Mouse (Mus musculus): ENCODE results near the gene Gucy2g. TPM values are rescaled to one million over a fixed set of nuclear protein-coding genes. Genes with fewer than 3 reads are reported as not detected.

Gene Gucy2g
- not detected in 2 replicates for total RNA-seq (2014; rRNA removed)
- not detected in 2 replicates for polyA plus RNA-seq (2015; fragmentation: Nextera tagmentation; extraction: Ambion mirVana)

- no peak within 1 kb of the TSS for H3K27ac ChIP-seq (ENCODE audit: low read depth, low read length)
- H3K4me2 ChIP-seq (ENCODE audit: low read depth, low read length, poor library complexity, severe bottlenecking) = no peak within 1 kb of the TSS
- no peaks in the 10 kb centered on the region for H3K9me3 ChIP-seq (ENCODE audit: low read length)
- H3K36me3 ChIP-seq (ENCODE audit: insufficient read depth, low read length) = no peaks in the 10 kb centered on the region
- WGBS = 74% methylated on average over 6 of the region's 6 CpGs
- H3K27me3 ChIP-seq (ENCODE audit: insufficient read depth, low read length) = no peaks in the 10 kb centered on the region
- H3K9ac ChIP-seq (replicated peaks; ENCODE audit: low read length, poor library complexity, severe bottlenecking) = no peak within 1 kb of the TSS
- DNase-seq (ENCODE audit: low spot score) (no peak), ATAC-seq (ENCODE audit: low FRiP score) (no peak)
- H3K4me3 ChIP-seq (ENCODE audit: low read depth, low read length) = no peak within 1 kb of the TSS
- TF ChIP-seq CTCF (IDR thresholded peaks at IDR 0.05) = no peak
- no peaks in the 10 kb centered on the region for H3K4me1 ChIP-seq (ENCODE audit: insufficient read depth, low read length)
Observed at GRCm38 (mm10) chr19:55241186-55241645, at the start of gene Gucy2g. TSS of gene Gucy2g (minus strand) at chr19:55241236.

GRCm38 (mm10) chr19:55288974-55289373 lies 47.9 kb upstream of the Gucy2g start:
- Histone ChIP-seq H3K9me3 (ENCODE audit: low read length) (no peaks in the 10 kb centered on the region), H3K27ac (ENCODE audit: low read depth, low read length) (no peak overlapping the region), H3K36me3 (ENCODE audit: insufficient read depth, low read length) (peaks cover 11% of the 10 kb centered on the region), H3K4me3 (ENCODE audit: low read depth, low read length) (no peak overlapping the region), H3K27me3 (ENCODE audit: insufficient read depth, low read length) (no peaks in the 10 kb centered on the region), H3K4me1 (ENCODE audit: insufficient read depth, low read length) (no peaks in the 10 kb centered on the region), H3K4me2 (ENCODE audit: low read depth, low read length, poor library complexity, severe bottlenecking) (no peak overlapping the region), H3K9ac (replicated peaks; ENCODE audit: low read length, poor library complexity, severe bottlenecking) (no peak overlapping the region)
- DNase-seq (ENCODE audit: low spot score) = no peak
- no peak for TF ChIP-seq CTCF (IDR thresholded peaks at IDR 0.05)
- ATAC-seq (ENCODE audit: low FRiP score) = no peak

GRCm38 (mm10) chr19:55286034-55286433 lies 45.0 kb upstream of the Gucy2g start:
- DNase-seq (ENCODE audit: low spot score) (no peak), ATAC-seq (ENCODE audit: low FRiP score) (no peak)
- peaks cover 6% of the 10 kb centered on the region; the same call in 1 of the 2 replicates for H3K36me3 ChIP-seq (ENCODE audit: insufficient read depth, low read length)
- H3K4me3 ChIP-seq (ENCODE audit: low read depth, low read length) = no peak overlapping the region
- WGBS = 85% methylated on average over 4 of the region's 4 CpGs
- no peak overlapping the region for H3K9ac ChIP-seq (replicated peaks; ENCODE audit: low read length, poor library complexity, severe bottlenecking)
- no peak for TF ChIP-seq CTCF (IDR thresholded peaks at IDR 0.05)
- H3K4me2 ChIP-seq (ENCODE audit: low read depth, low read length, poor library complexity, severe bottlenecking) = no peak overlapping the region
- H3K9me3 ChIP-seq (ENCODE audit: low read length) = no peaks in the 10 kb centered on the region
- no peaks in the 10 kb centered on the region for H3K4me1 ChIP-seq (ENCODE audit: insufficient read depth, low read length)
- no peaks in the 10 kb centered on the region for H3K27me3 ChIP-seq (ENCODE audit: insufficient read depth, low read length)
- no peak overlapping the region for H3K27ac ChIP-seq (ENCODE audit: low read depth, low read length)

GRCm38 (mm10) chr19:55284093-55284492 lies 43.1 kb upstream of the Gucy2g start:
- H3K27ac ChIP-seq (ENCODE audit: low read depth, low read length) = no peak overlapping the region
- no peak overlapping the region for H3K4me2 ChIP-seq (ENCODE audit: low read depth, low read length, poor library complexity, severe bottlenecking)
- no peaks in the 10 kb centered on the region for H3K27me3 ChIP-seq (ENCODE audit: insufficient read depth, low read length)
- H3K4me1 ChIP-seq (ENCODE audit: insufficient read depth, low read length) = no peaks in the 10 kb centered on the region
- no peaks in the 10 kb centered on the region for H3K9me3 ChIP-seq (ENCODE audit: low read length)
- H3K36me3 ChIP-seq (ENCODE audit: insufficient read depth, low read length) = peaks cover 6% of the 10 kb centered on the region; the same call in 1 of the 2 replicates
- WGBS = 93% methylated on average over 4 of the region's 4 CpGs
- TF ChIP-seq CTCF (IDR thresholded peaks at IDR 0.05) = no peak
- no peak overlapping the region for H3K9ac ChIP-seq (replicated peaks; ENCODE audit: low read length, poor library complexity, severe bottlenecking)
- no peak overlapping the region for H3K4me3 ChIP-seq (ENCODE audit: low read depth, low read length)
- DNase-seq (ENCODE audit: low spot score) = no peak
- ATAC-seq (ENCODE audit: low FRiP score) = no peak

- no peak for TF ChIP-seq CTCF (IDR thresholded peaks at IDR 0.05)
- Histone ChIP-seq H3K27ac (ENCODE audit: low read depth, low read length) (no peak overlapping the region), H3K4me1 (ENCODE audit: insufficient read depth, low read length) (no peaks in the 10 kb centered on the region), H3K27me3 (ENCODE audit: insufficient read depth, low read length) (no peaks in the 10 kb centered on the region), H3K9ac (replicated peaks; ENCODE audit: low read length, poor library complexity, severe bottlenecking) (no peak overlapping the region), H3K4me3 (ENCODE audit: low read depth, low read length) (no peak overlapping the region), H3K36me3 (ENCODE audit: insufficient read depth, low read length) (peaks cover 6% of the 10 kb centered on the region), H3K9me3 (ENCODE audit: low read length) (no peaks in the 10 kb centered on the region), H3K4me2 (ENCODE audit: low read depth, low read length, poor library complexity, severe bottlenecking) (no peak overlapping the region)
- no peak for ATAC-seq (ENCODE audit: low FRiP score)
- DNase-seq (ENCODE audit: low spot score) = no peak
- WGBS = 89% methylated on average over 3 of the region's 3 CpGs
Observed at GRCm38 (mm10) chr19:55276770-55277169, 35.7 kb upstream of the Gucy2g start.

- H3K9me3 ChIP-seq (ENCODE audit: low read length) = no peaks in the 10 kb centered on the region
- no peaks in the 10 kb centered on the region for H3K27me3 ChIP-seq (ENCODE audit: insufficient read depth, low read length)
- no peak overlapping the region for H3K9ac ChIP-seq (replicated peaks; ENCODE audit: low read length, poor library complexity, severe bottlenecking)
- WGBS = 84% methylated on average over 4 of the region's 4 CpGs
- ATAC-seq (ENCODE audit: low FRiP score) (no peak), DNase-seq (ENCODE audit: low spot score) (no peak)
- no peak overlapping the region for H3K27ac ChIP-seq (ENCODE audit: low read depth, low read length)
- no peak overlapping the region for H3K4me2 ChIP-seq (ENCODE audit: low read depth, low read length, poor library complexity, severe bottlenecking)
- H3K4me3 ChIP-seq (ENCODE audit: low read depth, low read length) = no peak overlapping the region
- no peak for TF ChIP-seq CTCF (IDR thresholded peaks at IDR 0.05)
- no peaks in the 10 kb centered on the region for H3K4me1 ChIP-seq (ENCODE audit: insufficient read depth, low read length)
- H3K36me3 ChIP-seq (ENCODE audit: insufficient read depth, low read length) = peaks cover 6% of the 10 kb centered on the region
Observed at GRCm38 (mm10) chr19:55276100-55276499, 35.1 kb upstream of the Gucy2g start.

Data from midbrain, postnatal 0 days (tissue).